Mouse (Mus musculus) lung, postnatal 14 days (tissue): Measurements from ENCODE around the gene Olfr584.

Experiments
- DNase-seq: peaks from one replicate; pipeline ENCODE4 v3.0.0; 2021

Gene Olfr584

GRCm38 (mm10) chr7:103081585-103081984 is at the start of gene Olfr584:
Gene Olfr584, plus strand, starts transcription at chr7:103081885.
- no peak for DNase-seq

GRCm38 (mm10) chr7:103037724-103038123 is 44.0 kb upstream of the Olfr584 start, which contains the start of gene Olfr582:
Gene Olfr582, plus strand, starts transcription at chr7:103038024.
- no peak for DNase-seq

- no peak for DNase-seq
These were observed 30.7 kb upstream of the Olfr584 start, which contains the start of gene Olfr583 for GRCm38 (mm10) chr7:103051000-103051399. Gene Olfr583, plus strand, starts transcription at chr7:103051300.

DNA sequence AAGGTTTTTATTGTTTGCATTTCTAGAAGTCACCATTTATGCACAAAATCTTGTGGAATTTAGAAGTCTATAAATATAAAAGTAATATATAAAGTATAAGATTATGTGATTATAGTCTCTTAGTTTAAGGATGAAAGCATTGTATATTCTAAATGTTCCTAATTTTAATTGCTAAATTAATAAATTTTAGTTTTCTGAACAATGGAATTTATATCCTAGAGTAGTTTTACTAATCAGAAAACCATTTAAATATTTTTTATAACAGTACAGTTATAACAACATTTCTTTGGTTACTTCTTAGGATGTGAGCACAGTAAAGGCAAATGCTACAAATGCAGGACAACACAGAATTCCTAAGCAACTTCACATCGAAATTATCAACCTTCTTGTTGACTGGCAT is 15.7 kb downstream of the Olfr584 start, which contains the start of gene Olfr585:
Gene Olfr585 (plus strand): TSS at position 301 of the 400 bp plus-strand sequence.
- no peak for DNase-seq

GRCm38 (mm10) chr7:103119406-103119805 is 37.7 kb downstream of the Olfr584 start:
- DNase-seq, result no peak

- no peak for DNase-seq
These were observed 43.9 kb downstream of the Olfr584 start, which contains the start of gene Olfr586 for GRCm38 (mm10) chr7:103125538-103125937. Gene Olfr586, minus strand, starts transcription at chr7:103125638.
